Mouse (Mus musculus): ENCODE data around the gene Emilin3.

DNA sequence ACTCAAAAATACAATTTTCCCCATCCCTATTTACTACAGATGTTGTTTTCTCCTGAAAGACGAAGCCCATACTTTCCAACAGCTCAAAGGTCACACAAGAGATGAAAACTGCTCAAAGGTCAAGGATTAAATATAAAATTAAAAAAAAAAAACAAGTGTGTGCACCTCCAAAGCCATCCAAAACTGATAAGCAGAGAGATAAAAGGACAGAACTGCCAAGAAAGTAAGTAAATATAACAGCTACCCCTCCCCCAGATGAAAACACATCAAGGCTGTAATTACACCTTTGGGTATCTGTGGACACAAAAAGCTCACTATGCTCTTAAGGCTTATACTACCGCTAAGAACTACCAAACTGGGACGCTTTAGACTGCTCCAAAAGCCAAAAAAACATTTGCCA is 42.7 kb downstream of the Emilin3 start:
- TF ChIP-seq POLR2A (IDR thresholded peaks at IDR 0.05; ENCODE audit: low read depth, low read length) (no peak), CTCF (IDR thresholded peaks at IDR 0.05; ENCODE audit: extremely low read depth, insufficient read length, insufficient replicate concordance, low read depth, low read length) (no peak)

All from small intestine, adult 2 months (tissue).